Mouse (Mus musculus) lung, adult 2 months (tissue): ENCODE measurements around the gene Grik1.

Experiments
- CTCF ChIP-seq: fragments of 200-500 bp; IDR thresholded peaks from 2 replicates; pipeline ENCODE4 v1.5.1; 2011; ENCODE audit warnings: mild to moderate bottlenecking, low read length, control low read depth; ENCODE audit not compliant: insufficient read depth
- POLR2A ChIP-seq: fragments of 200-500 bp; IDR thresholded peaks from 2 replicates; pipeline ENCODE4 v1.6.1; 2011; ENCODE audit warnings: low read depth, mild to moderate bottlenecking, control low read depth, low read length, borderline replicate concordance; ENCODE audit errors: extremely low read depth

DNA sequence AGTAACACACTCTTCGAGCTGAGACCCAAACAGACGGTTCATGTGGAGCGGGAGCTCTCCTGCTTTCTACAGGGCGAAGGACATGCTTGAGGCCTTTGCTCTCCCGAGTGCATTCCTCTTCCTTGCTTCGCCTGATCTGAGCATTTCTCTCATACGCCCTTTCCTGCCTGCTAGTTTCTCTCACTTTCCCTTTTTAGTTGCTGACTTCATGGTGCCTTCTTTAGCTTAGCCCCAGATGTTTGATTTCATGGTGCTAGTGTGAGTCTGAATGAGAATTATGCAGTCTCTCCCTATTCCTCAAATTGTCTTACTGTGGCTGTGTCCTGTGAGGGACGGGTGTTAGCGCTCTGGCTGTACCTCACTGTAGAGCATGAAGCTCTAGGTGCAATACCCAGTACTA, 388.0 kb downstream of the Grik1 start:
- TF ChIP-seq POLR2A (no peak), CTCF (no peak)
